Mouse (Mus musculus): ENCODE results near the gene Gucd1.

- TF ChIP-seq POLR2A (IDR thresholded peaks at IDR 0.05; ENCODE audit: extremely low read depth, insufficient read depth, low read length) (no peak), CTCF (IDR thresholded peaks at IDR 0.05; ENCODE audit: low read depth, low read length) (no peak)
Observed at GRCm38 (mm10) chr10:75428049-75429003, 89.4 kb downstream of the Gucd1 start.

Data from liver, adult 2 months (tissue).